Comparison of ENCODE assay signal across 8 mouse cellular contexts in genomic region chr12:98779148-98779547, GRCm38 (mm10). TPM values are rescaled to one million over a fixed set of nuclear protein-coding genes. Genes with fewer than 3 reads are reported as not detected.
DNase-seq lines count a peak whose midpoint lies in the region; ATAC-seq and TF ChIP-seq lines count a peak whose summit lies in the region.
"Had no signal": no experiment of that assay in that cellular context is flagged by ENCODE, and none has a peak within 500 bp of the region (broad histone marks: within the 10 kb centered on the region; RNA-seq: fewer than 3 reads in every experiment).

No protein-coding gene starts in this region.

- no peak overlapping the region for H3K27ac ChIP-seq in kidney, embryonic 14.5 days (ENCODE audit: low read depth, low read length)
- H3K27ac ChIP-seq: liver, embryonic 13.5 days had no signal

- DNase-seq in kidney, adult 11 months, result peak; percentile 12
- DNase-seq in R1 (ENCODE audit: low read depth, low spot score), result peak; percentile 53
- DNase-seq in induced T-regulatory cell, adult 2 months (ENCODE audit: low read depth), result peak; percentile 26
- DNase-seq in retina, embryonic 14.5 days (ENCODE audit: low spot score), result peak; percentile 56
- no peak for DNase-seq in ovary, postnatal 10 days (ENCODE audit: low spot score)
- DNase-seq: liver, embryonic 13.5 days had no signal

- H3K4me2 ChIP-seq in kidney, embryonic 14.5 days (replicated peaks; ENCODE audit: low read depth, low read length), result no peak overlapping the region
- H3K4me2 ChIP-seq: liver, embryonic 13.5 days had no signal

- 80% methylated on average over 4 of the region's 4 CpGs for WGBS in kidney, embryonic 14.5 days

- no peak overlapping the region for H3K4me3 ChIP-seq in kidney, embryonic 14.5 days (ENCODE audit: low read length)
- H3K4me3 ChIP-seq in E14TG2a.4 (replicated peaks; ENCODE audit: low read length), result no peak overlapping the region
- H3K4me3 ChIP-seq: liver, embryonic 13.5 days had no signal

- peaks cover 89% of the 10 kb centered on the region for H3K36me3 ChIP-seq in kidney, embryonic 14.5 days (ENCODE audit: control insufficient read depth, insufficient read depth, low read length)
- H3K36me3 ChIP-seq in E14TG2a.4 (ENCODE audit: insufficient read depth, low read length), result peaks cover 91% of the 10 kb centered on the region

- ATAC-seq in kidney, embryonic 14.5 days (ENCODE audit: low FRiP score, low TSS enrichment), result no peak

- H3K4me1 ChIP-seq in kidney, embryonic 14.5 days (ENCODE audit: control insufficient read depth, insufficient read depth, low read length), result no peaks in the 10 kb centered on the region
- peaks cover 16% of the 10 kb centered on the region for H3K4me1 ChIP-seq in E14TG2a.4 (replicated peaks; ENCODE audit: low read depth, low read length)
- H3K4me1 ChIP-seq: liver, embryonic 13.5 days had no signal

- peak; percentile 59 for TF ChIP-seq CTCF in E14TG2a.4 (conservative IDR thresholded peaks at IDR 0.05; ENCODE audit: low read length)

- H3K9ac ChIP-seq in kidney, embryonic 14.5 days (ENCODE audit: low read depth, low read length), result no peak overlapping the region
- H3K9ac ChIP-seq: liver, embryonic 13.5 days had no signal

- no peaks in the 10 kb centered on the region for H3K9me3 ChIP-seq in kidney, embryonic 14.5 days (ENCODE audit: control insufficient read depth, low read length)
- H3K9me3 ChIP-seq in E14TG2a.4 (ENCODE audit: low read length), result no peaks in the 10 kb centered on the region
- H3K9me3 ChIP-seq: liver, embryonic 13.5 days had no signal

- H3K27me3 ChIP-seq in kidney, embryonic 14.5 days (ENCODE audit: control insufficient read depth, insufficient read depth, low read length), result no peaks in the 10 kb centered on the region
- no peaks in the 10 kb centered on the region for H3K27me3 ChIP-seq in E14TG2a.4 (ENCODE audit: insufficient read depth, low read length)
- H3K27me3 ChIP-seq: liver, embryonic 13.5 days had no signal

RNA-seq across cellular contexts. Expression of gene Zc3h14, which starts 32.4 kb away (rescaled TPM):
- 106 and 149 TPM in 2 replicates for polyA plus RNA-seq in kidney, embryonic 14.5 days (2014; fragmentation: Nextera tagmentation; extraction: Ambion mirVana)

RNA-seq across cellular contexts. Expression of gene Ptpn21, which starts 41.9 kb away (rescaled TPM):
- 5.6 and 7.5 TPM in 2 replicates for polyA plus RNA-seq in kidney, embryonic 14.5 days (2014; fragmentation: Nextera tagmentation; extraction: Ambion mirVana)
